Mouse (Mus musculus): ENCODE measurements at regions not wholly inside any gene's neighbourhood (a gene's known extent, or its start where the extent isn't known, plus 50 kb on each side); places are given as distances from the start of the nearest gene placed in this dataset.

GRCm38 (mm10) chr9:63849564-63850315, 91.9 kb upstream of the Smad3 start:
- peak; percentile 16 for DNase-seq

- peak; percentile 77 for DNase-seq
Measured at GRCm38 (mm10) chr9:63843883-63844485, 86.2 kb upstream of the Smad3 start.

- no peak for DNase-seq
Measured at GRCm38 (mm10) chr9:63843431-63843830, 85.6 kb upstream of the Smad3 start.

GRCm38 (mm10) chr9:63841102-63841501, 83.3 kb upstream of the Smad3 start:
- DNase-seq, result no peak

GRCm38 (mm10) chr9:63838996-63839772, 81.4 kb upstream of the Smad3 start:
- no peak for DNase-seq

GRCm38 (mm10) chr9:63837552-63837951, 79.8 kb upstream of the Smad3 start:
- peak; percentile 37 for DNase-seq

- no peak for DNase-seq
Measured at GRCm38 (mm10) chr9:63836565-63837284, 78.9 kb upstream of the Smad3 start.

GRCm38 (mm10) chr9:63836036-63836435, 78.2 kb upstream of the Smad3 start:
- DNase-seq, result peak; percentile 33

- no peak for DNase-seq
Measured at GRCm38 (mm10) chr9:63834416-63834815, 76.6 kb upstream of the Smad3 start.

- no peak for DNase-seq
Measured at GRCm38 (mm10) chr9:63818163-63818562, 60.4 kb upstream of the Smad3 start.

- no peak for DNase-seq
Measured at GRCm38 (mm10) chr9:63816540-63816939, 58.7 kb upstream of the Smad3 start.

GRCm38 (mm10) chr9:63809901-63810587, 52.2 kb upstream of the Smad3 start:
- no peak for DNase-seq

Data from lung, postnatal 10 days (tissue).